Mouse (Mus musculus): ENCODE data around the gene Hnrnpab. TPM values are rescaled to one million over a fixed set of nuclear protein-coding genes. Genes with fewer than 3 reads are reported as not detected.
A peak's percentile ranks its signal among the peaks of the same experiment; 100 is the strongest.
"Not testable (repeated sequence)": the region's sequence is repeated elsewhere in the genome, so short reads cannot be mapped to it uniquely, and the experiment has no call there.

The Hnrnpab gene
- polyA plus RNA-seq, 1 experiment from 2014 or later: 443 TPM

DNA sequence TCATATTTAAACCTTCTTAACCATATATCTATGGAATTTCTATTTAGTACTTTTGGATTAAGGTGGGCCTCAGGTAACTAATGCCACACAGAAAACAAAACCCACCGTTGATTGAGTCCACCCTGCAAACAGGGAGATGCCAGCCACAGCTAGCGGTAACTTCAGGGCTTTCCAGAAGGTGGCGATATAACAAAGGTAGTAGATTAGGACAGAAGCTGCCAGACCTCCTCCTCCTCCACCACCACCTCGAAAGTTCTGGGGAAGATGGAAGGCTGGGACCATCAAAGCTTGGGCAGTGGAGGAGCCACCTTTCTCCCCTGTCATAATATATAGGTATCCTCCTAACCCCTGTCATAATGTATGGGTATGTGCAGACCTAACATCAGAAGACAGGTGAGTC lies 11.0 kb upstream of the Hnrnpab start:
- whole genome bisulfite sequencing: 4% methylated on average over 4 of the region's 4 CpGs
- Histone ChIP-seq H3K4me2 (no peak overlapping the region), H3K9ac (no peak overlapping the region), H3K27me3 (no peaks in the 10 kb centered on the region), H3K36me3 (peaks cover 16% of the 10 kb centered on the region), H3K9me3 (replicated peaks) (no peaks in the 10 kb centered on the region), H3K4me1 (peaks cover 39% of the 10 kb centered on the region), H3K4me3 (replicated peaks) (no peak overlapping the region), H3K27ac (peak overlapping the region; percentile 23; the same call in 1 of the 2 replicates)
- no peak for ATAC-seq (replicated peaks; ENCODE audit: low FRiP score)

DNA sequence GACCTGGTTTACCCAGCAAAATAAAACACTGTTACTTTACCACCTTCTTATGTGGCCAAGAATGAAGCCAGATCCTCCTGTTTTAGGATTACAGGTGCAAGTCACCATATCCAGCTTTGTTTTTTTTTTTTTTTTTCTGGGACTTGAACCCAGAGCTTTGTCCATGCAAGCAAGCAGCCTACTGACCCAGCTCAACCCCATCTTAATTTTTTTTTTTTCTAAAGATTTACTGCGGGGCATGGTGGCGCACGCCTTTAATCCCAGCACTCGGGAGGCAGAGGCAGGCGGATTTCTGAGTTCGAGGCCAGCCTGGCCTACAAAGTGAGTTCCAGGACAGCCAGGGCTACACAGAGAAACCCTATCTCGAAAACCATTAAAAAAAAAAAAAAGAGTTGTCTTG lies 9.5 kb upstream of the Hnrnpab start:
- WGBS: 92% methylated on average over 7 of the region's 7 CpGs

DNA sequence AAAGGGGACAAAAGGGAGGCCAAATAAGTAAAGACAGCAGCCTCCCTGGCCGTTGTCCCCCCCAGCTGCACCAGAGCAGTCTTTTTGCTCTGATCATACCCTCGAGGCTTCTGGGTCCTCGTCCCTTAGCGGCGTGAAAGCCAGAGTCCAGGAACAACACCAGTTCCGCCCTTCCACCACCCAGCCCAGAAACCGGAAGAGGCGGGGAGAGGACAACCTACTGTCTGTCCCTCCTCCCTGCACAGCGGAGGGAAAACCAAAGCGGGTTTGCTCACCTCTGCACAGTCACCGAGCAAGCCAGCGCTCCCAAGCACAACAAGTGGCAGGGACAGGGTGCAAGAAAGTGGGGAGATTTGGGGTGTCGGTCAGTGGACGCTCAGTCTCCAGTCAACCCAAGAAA lies 9.0 kb upstream of the Hnrnpab start:
- no peaks in the 10 kb centered on the region for H3K36me3 ChIP-seq
- peak overlapping the region; percentile 61 for H3K9ac ChIP-seq
- H3K27me3 ChIP-seq: no peaks in the 10 kb centered on the region
- no peaks in the 10 kb centered on the region for H3K9me3 ChIP-seq (replicated peaks)
- 2% methylated on average over 14 of the region's 14 CpGs for WGBS
- peak; percentile 74 for ATAC-seq (replicated peaks; ENCODE audit: low FRiP score)
- H3K4me1 ChIP-seq: peaks cover 26% of the 10 kb centered on the region
- H3K4me3 ChIP-seq (replicated peaks): peak overlapping the region; percentile 43
- peak overlapping the region; percentile 70 for H3K4me2 ChIP-seq
- peak overlapping the region; percentile 95 for H3K27ac ChIP-seq

More for the DNA sequence above, 9.5 kb upstream of the Hnrnpab start:
- Histone ChIP-seq H3K4me1 (peaks cover 32% of the 10 kb centered on the region), H3K9ac (peak overlapping the region; percentile 61), H3K27ac (peak overlapping the region; percentile 95), H3K4me3 (replicated peaks) (peak overlapping the region; percentile 43), H3K4me2 (peak overlapping the region; percentile 70)
- ATAC-seq (replicated peaks; ENCODE audit: low FRiP score); H3K27me3 ChIP-seq; H3K36me3 ChIP-seq; H3K9me3 ChIP-seq (replicated peaks): not testable (repeated sequence)

DNA sequence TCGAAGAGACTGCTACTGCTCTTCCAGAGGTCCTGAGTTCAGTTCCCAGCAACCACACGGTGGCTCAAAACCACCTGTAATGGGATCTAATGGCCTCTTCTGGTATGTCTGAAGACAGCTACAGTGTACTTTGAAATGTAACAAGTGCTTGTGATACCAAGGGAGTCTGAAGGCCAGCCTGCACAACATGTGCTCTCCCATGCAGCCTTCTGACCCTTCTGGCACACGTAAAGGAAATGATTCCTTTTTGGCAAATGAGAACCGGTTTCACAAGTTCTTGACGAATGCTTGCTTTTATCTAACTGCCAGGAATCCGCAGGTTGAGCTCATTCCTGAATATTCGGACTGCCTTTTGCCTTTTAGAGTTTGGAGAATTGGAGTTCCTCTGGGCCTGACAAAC lies 8.5 kb upstream of the Hnrnpab start:
- no peaks in the 10 kb centered on the region for H3K36me3 ChIP-seq
- peak overlapping the region; percentile 95 for H3K27ac ChIP-seq
- no peaks in the 10 kb centered on the region for H3K9me3 ChIP-seq (replicated peaks)
- 30% methylated on average over 7 of the region's 7 CpGs for WGBS
- H3K4me3 ChIP-seq (replicated peaks): peak overlapping the region; percentile 43
- H3K27me3 ChIP-seq: no peaks in the 10 kb centered on the region
- peak overlapping the region; percentile 70 for H3K4me2 ChIP-seq
- H3K9ac ChIP-seq: peak overlapping the region; percentile 61
- H3K4me1 ChIP-seq: peaks cover 22% of the 10 kb centered on the region
- no peak for ATAC-seq (replicated peaks; ENCODE audit: low FRiP score)

DNA sequence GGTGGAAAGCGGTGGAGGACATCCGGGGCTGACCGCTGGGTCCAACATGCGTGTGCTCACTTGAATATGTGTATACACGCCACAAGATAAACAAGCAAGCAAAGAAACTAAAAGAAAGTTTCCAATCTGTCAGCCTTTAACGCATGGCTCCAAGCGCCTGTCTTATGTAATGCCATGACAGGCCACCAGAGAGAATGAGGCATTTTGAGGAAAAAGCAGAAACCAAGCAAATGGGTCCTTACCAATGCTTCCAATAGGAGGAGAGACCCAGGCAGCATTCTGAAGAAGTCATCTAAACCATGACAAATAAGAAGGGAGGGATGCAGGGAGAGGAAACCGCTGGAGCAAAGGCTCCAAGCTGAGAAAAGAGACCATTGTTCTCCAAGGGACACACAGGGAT lies 7.6 kb upstream of the Hnrnpab start:
- WGBS: 86% methylated on average over 8 of the region's 8 CpGs
- no peaks in the 10 kb centered on the region for H3K9me3 ChIP-seq (replicated peaks)
- no peak for ATAC-seq (replicated peaks; ENCODE audit: low FRiP score)
- peaks cover 21% of the 10 kb centered on the region for H3K4me1 ChIP-seq
- no peaks in the 10 kb centered on the region for H3K36me3 ChIP-seq
- H3K27ac ChIP-seq: 0 out of 2 replicates have a peak overlapping the region, but pooled peaks have one; percentile 95
- H3K27me3 ChIP-seq: no peaks in the 10 kb centered on the region
- no peak overlapping the region for H3K9ac ChIP-seq
- H3K4me2 ChIP-seq: no peak overlapping the region
- no peak overlapping the region for H3K4me3 ChIP-seq (replicated peaks)

DNA sequence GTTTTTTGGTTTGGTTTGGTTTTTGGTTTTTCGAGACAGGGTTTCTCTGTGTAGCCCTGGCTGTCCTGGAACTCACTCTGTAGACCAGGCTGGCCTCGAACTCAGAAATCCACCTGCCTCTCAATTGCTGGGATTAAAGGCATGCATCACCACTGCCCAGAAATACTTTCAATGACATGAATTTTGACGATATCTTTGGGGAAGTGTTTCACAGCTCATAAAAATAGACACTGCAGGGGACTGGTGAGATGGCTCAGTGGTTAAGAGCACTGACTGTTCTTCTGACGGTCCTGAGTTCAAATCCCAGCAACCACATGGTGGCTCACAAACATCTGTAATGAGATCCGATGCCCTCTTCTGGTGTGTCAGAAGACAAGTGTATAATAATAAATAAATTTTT lies 3.3 kb upstream of the Hnrnpab start:
- H3K36me3 ChIP-seq; H3K9me3 ChIP-seq (replicated peaks); H3K27me3 ChIP-seq; H3K9ac ChIP-seq; H3K4me2 ChIP-seq; ATAC-seq (replicated peaks; ENCODE audit: low FRiP score); H3K4me3 ChIP-seq (replicated peaks); H3K27ac ChIP-seq: not testable (repeated sequence)
- peaks cover 16% of the 10 kb centered on the region for H3K4me1 ChIP-seq
- WGBS: 83% methylated on average over 5 of the region's 5 CpGs

DNA sequence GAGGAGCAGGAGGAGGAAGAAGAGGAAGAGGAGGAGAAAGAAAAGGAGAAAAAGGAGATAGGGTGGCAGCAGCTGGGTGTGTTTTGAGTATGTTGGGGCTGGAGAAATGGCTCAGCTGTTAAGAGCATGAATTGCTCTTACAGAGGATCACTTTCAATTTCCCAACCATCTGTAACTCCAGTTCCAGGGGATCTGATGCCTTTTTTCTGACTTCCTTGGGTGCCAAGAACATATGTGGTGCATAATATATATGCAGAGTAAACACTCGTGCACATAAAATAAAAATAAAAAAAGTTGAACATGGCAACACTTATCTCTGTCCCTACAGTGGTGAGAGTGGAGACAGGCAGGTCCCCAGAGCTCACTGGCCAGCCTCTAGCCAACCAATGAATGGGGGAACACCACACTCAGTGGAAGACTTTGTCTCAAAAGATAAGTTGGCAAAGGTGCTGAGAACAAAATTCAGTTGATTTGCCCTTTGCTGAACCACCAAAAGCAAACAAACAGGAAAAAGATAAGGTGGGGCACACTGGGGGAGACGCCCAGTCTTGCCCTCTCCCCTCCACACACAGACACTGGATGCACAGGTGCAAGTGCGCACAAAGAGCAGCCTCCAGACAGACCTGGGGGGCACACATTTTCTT lies 2.7 kb upstream of the Hnrnpab start:
- H3K36me3 ChIP-seq: peaks cover 13% of the 10 kb centered on the region
- 74% methylated on average over 3 of the region's 3 CpGs for WGBS
- H3K27ac ChIP-seq: no peak overlapping the region
- H3K27me3 ChIP-seq: no peaks in the 10 kb centered on the region
- H3K4me3 ChIP-seq (replicated peaks): no peak overlapping the region
- peaks cover 16% of the 10 kb centered on the region for H3K4me1 ChIP-seq
- no peak overlapping the region for H3K9ac ChIP-seq
- H3K4me2 ChIP-seq: no peak overlapping the region
- ATAC-seq (replicated peaks; ENCODE audit: low FRiP score): no peak
- H3K9me3 ChIP-seq (replicated peaks): no peaks in the 10 kb centered on the region

DNA sequence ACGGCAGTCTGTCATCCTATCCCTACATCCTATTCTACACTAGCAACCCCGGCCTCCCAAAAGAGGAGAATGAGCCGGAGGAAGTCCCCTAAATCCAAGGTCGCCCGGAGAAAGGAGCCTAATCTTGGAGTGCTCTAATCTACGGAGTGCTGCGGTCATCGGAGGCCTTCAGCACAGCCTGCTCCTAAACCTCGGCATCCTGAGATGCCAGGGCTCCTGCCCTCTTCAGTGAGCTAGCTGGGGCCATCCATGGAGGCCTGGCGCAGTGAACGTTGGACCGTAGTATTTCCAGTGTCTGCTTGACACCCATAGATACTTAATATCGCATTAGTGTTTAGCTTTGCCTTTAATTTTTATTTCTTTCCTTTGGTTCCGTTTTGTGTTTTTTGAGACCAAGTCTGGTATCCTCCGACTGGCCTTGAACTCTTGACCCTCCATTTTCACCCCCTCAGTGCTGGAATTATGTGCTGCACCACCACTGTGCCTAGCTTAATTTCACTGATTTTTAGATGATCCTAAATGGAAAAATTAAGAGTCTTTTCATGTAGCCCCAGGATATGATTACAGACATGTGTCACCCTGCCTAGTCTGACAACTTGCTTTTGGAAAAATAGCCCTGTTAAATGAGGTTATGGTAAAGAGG lies 570 bp upstream of the Hnrnpab start:
- Histone ChIP-seq H3K36me3 (peaks cover 35% of the 10 kb centered on the region), H3K9ac (peak overlapping the region; percentile 99), H3K4me1 (peaks cover 37% of the 10 kb centered on the region), H3K27me3 (no peaks in the 10 kb centered on the region), H3K4me2 (peak overlapping the region; percentile 69), H3K9me3 (replicated peaks) (no peaks in the 10 kb centered on the region), H3K4me3 (replicated peaks) (peak overlapping the region; percentile 95), H3K27ac (peak overlapping the region; percentile 95)
- peak; percentile 59 for ATAC-seq (replicated peaks; ENCODE audit: low FRiP score)
- WGBS: 5% methylated on average over 15 of the region's 15 CpGs

DNA sequence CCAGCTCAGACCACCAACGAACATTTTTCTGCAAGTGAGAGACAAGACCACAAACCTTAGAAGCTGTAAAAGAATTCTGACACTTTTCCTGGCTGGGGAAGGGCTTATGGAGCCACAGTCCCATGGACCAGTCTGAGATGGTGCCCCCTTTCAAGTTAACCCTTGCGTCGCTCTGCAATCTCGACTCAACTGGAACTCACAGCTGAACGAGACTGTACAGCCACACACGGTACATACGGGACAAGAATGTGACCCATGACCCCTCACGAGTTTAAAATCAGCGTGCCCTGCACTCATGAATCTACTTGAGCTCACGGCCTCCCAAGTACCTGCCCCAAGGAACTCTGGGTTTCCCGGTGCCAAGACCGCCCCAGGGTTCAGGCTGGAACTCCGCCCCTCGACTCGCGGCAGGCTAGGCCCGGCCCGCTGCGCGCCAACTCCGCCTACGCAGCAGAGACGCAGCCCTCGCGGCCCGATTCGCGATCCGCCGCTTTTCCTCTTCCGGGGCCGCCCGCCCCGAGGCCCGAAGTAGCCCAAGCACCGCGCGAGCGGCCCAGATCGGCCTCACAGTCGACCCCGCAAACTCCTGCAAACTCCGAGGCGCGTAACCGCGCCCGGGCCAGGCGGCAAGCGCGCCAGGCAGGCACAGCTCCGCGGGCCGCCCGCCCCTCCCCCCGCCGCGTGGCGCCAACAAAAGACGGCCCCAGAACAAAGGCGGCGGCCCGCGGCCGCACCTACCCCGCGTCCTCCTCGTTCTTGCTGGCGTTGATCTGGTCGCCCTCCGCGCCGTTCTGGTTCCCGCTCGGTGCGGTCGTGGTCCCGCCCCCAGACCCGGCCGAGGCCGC lies 823 bp downstream of the Hnrnpab start:
- no peaks in the 10 kb centered on the region for H3K27me3 ChIP-seq
- peak overlapping the region; percentile 76 for H3K4me2 ChIP-seq
- ATAC-seq (replicated peaks; ENCODE audit: low FRiP score): peak; percentile 81
- peak overlapping the region; percentile 99 for H3K9ac ChIP-seq
- WGBS: under 1% methylated on average over 73 of the region's 81 CpGs
- H3K36me3 ChIP-seq: peaks cover 49% of the 10 kb centered on the region
- peaks cover 46% of the 10 kb centered on the region for H3K4me1 ChIP-seq
- H3K9me3 ChIP-seq (replicated peaks): no peaks in the 10 kb centered on the region
- H3K27ac ChIP-seq: peak overlapping the region; percentile 96
- H3K4me3 ChIP-seq (replicated peaks): peak overlapping the region; percentile 95

DNA sequence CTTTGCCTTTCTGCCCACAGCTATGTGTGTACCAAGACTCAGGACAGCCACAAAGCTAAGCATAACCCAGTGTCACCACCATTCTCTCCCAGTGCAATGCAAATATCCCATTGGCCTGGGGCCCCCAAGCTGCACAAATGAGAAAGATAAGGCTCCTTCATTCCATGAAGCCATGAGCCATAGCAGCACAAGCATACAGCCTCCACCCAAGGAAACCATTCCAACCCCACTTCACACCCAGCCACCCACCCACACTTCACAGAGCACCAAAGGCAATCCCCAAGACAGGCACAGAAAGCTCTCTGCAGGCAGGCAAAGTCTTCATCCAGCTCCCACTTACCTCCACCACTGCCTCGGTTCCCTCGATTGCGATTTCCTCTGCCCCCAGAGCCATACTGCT lies 4.4 kb downstream of the Hnrnpab start:
- no peak overlapping the region for H3K4me3 ChIP-seq (replicated peaks)
- WGBS: 83% methylated on average over 3 of the region's 3 CpGs
- peaks cover 84% of the 10 kb centered on the region for H3K36me3 ChIP-seq
- H3K4me2 ChIP-seq: no peak overlapping the region
- ATAC-seq (replicated peaks; ENCODE audit: low FRiP score): no peak
- peaks cover 42% of the 10 kb centered on the region for H3K4me1 ChIP-seq
- no peaks in the 10 kb centered on the region for H3K27me3 ChIP-seq
- no peak overlapping the region for H3K9ac ChIP-seq
- H3K27ac ChIP-seq: peak overlapping the region; percentile 39; the same call in 1 of the 2 replicates
- H3K9me3 ChIP-seq (replicated peaks): no peaks in the 10 kb centered on the region

DNA sequence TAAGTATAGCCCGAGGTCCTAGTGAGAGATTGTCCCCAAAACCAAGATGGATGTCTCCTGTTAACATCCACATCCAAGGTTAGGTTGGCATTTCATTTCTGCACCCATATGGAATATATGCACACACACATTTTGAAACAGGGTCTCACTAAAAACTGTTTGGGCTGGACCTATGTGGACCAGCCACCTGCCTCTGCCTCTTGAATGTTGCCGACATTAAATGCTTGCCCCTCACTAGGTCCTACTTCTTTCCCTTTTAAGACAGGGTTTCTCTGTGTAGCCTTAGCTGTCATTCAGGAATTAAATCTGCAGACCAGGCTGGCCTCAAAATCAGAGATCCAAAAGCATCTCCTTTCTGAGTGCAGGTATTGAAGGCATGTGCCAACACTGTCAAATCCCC lies 9.1 kb downstream of the Hnrnpab start:
- Histone ChIP-seq H3K9me3 (replicated peaks) (no peaks in the 10 kb centered on the region), H3K4me3 (replicated peaks) (no peak overlapping the region), H3K27me3 (no peaks in the 10 kb centered on the region), H3K9ac (no peak overlapping the region), H3K36me3 (peaks cover 100% of the 10 kb centered on the region), H3K4me1 (peaks cover 12% of the 10 kb centered on the region), H3K27ac (no peak overlapping the region), H3K4me2 (no peak overlapping the region)
- WGBS: 83% methylated on average over 2 of the region's 2 CpGs
- no peak for ATAC-seq (replicated peaks; ENCODE audit: low FRiP score)

Data from kidney, embryonic 15.5 days (tissue).